Mouse (Mus musculus) MEL (cell line): ENCODE measurements around the gene Cdh16. TPM values are rescaled to one million over a fixed set of nuclear protein-coding genes. Genes with fewer than 3 reads are reported as not detected.

ENCODE experiments used
- DNase-seq: peaks from one replicate; pipeline ENCODE4 v3.0.0; 2011; ENCODE audit warnings: low read depth, low spot score
- H3K27ac ChIP-seq: 2 replicates; pipeline ENCODE4 v1.5.1; 2012; ENCODE audit warnings: low read depth, mild to moderate bottlenecking, control low read depth, low read length, moderate library complexity; ENCODE audit not compliant: control insufficient read depth
- H3K27me3 ChIP-seq, 2 experiments: fragments of 150-350 bp in 1 of 2; sonication (generic) in 1 of 2; 2 replicates each; pipeline ENCODE4 v1.6.1; 2012; ENCODE audit warnings: low read length in 2 of 2, mild to moderate bottlenecking in 2 of 2, improper control_type of control experiment in 1 of 2, moderate library complexity in 1 of 2; ENCODE audit not compliant: insufficient read depth in 2 of 2, control insufficient read depth in 1 of 2
- H3K36me3 ChIP-seq, 2 experiments: 2 replicates each; pipeline ENCODE4 v1.6.1; 2012 to 2014; ENCODE audit warnings: low read length in 2 of 2, improper control_type of control experiment in 1 of 2, inconsistent platforms in 1 of 2, mild to moderate bottlenecking in 1 of 2; ENCODE audit not compliant: insufficient read depth in 2 of 2, control insufficient read depth in 1 of 2
- H3K4me1 ChIP-seq, 2 experiments: fragments of 150-350 bp in 1 of 2; sonication (generic) in 1 of 2; 2 replicates each; pipeline ENCODE4 v1.6.1; 2012; ENCODE audit warnings: low read length in 2 of 2, improper control_type of control experiment in 1 of 2, mild to moderate bottlenecking in 1 of 2; ENCODE audit not compliant: insufficient read depth in 2 of 2, control insufficient read depth in 1 of 2
- H3K4me3 ChIP-seq, 2 experiments: fragments of 150-350 bp in 1 of 2; sonication (generic) in 1 of 2; 2 replicates each; pipeline ENCODE4 v1.5.1; 2012; ENCODE audit warnings: low read depth in 2 of 2, low read length in 2 of 2, mild to moderate bottlenecking in 2 of 2, moderate library complexity in 2 of 2, control low read depth in 1 of 2, improper control_type of control experiment in 1 of 2; ENCODE audit not compliant: control insufficient read depth in 1 of 2, insufficient read depth in 1 of 2
- H3K79me2 ChIP-seq: 2 replicates; pipeline ENCODE4 v1.6.1; 2012; ENCODE audit warnings: mild to moderate bottlenecking, low read length, moderate library complexity; ENCODE audit not compliant: control insufficient read depth, poor library complexity, insufficient read depth
- H3K9ac ChIP-seq: 2 replicates; pipeline ENCODE4 v1.6.1; 2012; ENCODE audit warnings: low read depth, mild to moderate bottlenecking, control low read depth, low read length, moderate library complexity; ENCODE audit not compliant: control insufficient read depth, poor library complexity, severe bottlenecking
- H3K9me3 ChIP-seq: fragments of 150-350 bp; sonication (generic); replicated peaks from 2 replicates; pipeline ENCODE4 v1.6.1; 2012; ENCODE audit warnings: mild to moderate bottlenecking, low read length, improper control_type of control experiment, moderate library complexity; ENCODE audit not compliant: insufficient read depth
- CTCF ChIP-seq, 3 experiments: IDR thresholded peaks in 2 of 3; conservative IDR thresholded peaks in 1 of 3; 2 replicates each; pipeline ENCODE4 v1.5.1; 2011 to 2012; ENCODE audit warnings: low read length in 3 of 3, low read depth in 2 of 3, mild to moderate bottlenecking in 2 of 3, improper control_type of control experiment in 1 of 3, inconsistent platforms in 1 of 3, mixed read lengths in 1 of 3, moderate library complexity in 1 of 3; ENCODE audit not compliant: control insufficient read depth in 1 of 3, insufficient read depth in 1 of 3, poor library complexity in 1 of 3, severe bottlenecking in 1 of 3
- ELF1 ChIP-seq: IDR thresholded peaks from 2 replicates; pipeline ENCODE4 v1.6.1; 2014; ENCODE audit warnings: low read depth, mild to moderate bottlenecking, inconsistent platforms, low read length, improper control_type of control experiment, moderate library complexity
- EP300 ChIP-seq, 2 experiments: IDR thresholded peaks; 2 replicates each; pipeline ENCODE4 v1.6.1; 2011; ENCODE audit warnings: improper control_type of control experiment in 2 of 2, low read length in 2 of 2, low read depth in 1 of 2, mild to moderate bottlenecking in 1 of 2
- GABPA ChIP-seq: IDR thresholded peaks from 2 replicates; pipeline ENCODE4 v1.6.1; 2012; ENCODE audit warnings: low read depth, mild to moderate bottlenecking, inconsistent platforms, low read length, improper control_type of control experiment, moderate library complexity
- GATA1 ChIP-seq: IDR thresholded peaks from 2 replicates; pipeline ENCODE4 v1.6.1; 2011; ENCODE audit warnings: low read depth, low read length, improper control_type of control experiment
- JUND ChIP-seq: IDR thresholded peaks from 2 replicates; pipeline ENCODE4 v1.6.1; 2011; ENCODE audit warnings: low read depth, mild to moderate bottlenecking, improper control_type of control experiment, low read length
- MAZ ChIP-seq: IDR thresholded peaks from 2 replicates; pipeline ENCODE4 v1.6.1; 2012; ENCODE audit warnings: low read depth, mild to moderate bottlenecking, inconsistent platforms, low read length, improper control_type of control experiment
- MEF2A ChIP-seq: IDR thresholded peaks from 2 replicates; pipeline ENCODE4 v1.6.1; 2014; ENCODE audit warnings: low read depth, mild to moderate bottlenecking, inconsistent platforms, low read length, improper control_type of control experiment; ENCODE audit not compliant: poor library complexity, insufficient replicate concordance, severe bottlenecking; ENCODE audit errors: extremely low read depth
- MYC ChIP-seq: IDR thresholded peaks from 2 replicates; pipeline ENCODE4 v1.6.1; 2011; ENCODE audit warnings: low read depth, mild to moderate bottlenecking, low read length, improper control_type of control experiment, moderate library complexity
- SIN3A ChIP-seq: IDR thresholded peaks from 2 replicates; pipeline ENCODE4 v1.6.1; 2012; ENCODE audit warnings: low read length, improper control_type of control experiment, inconsistent platforms
- USF2 ChIP-seq, 2 experiments: IDR thresholded peaks; 2 replicates each; pipeline ENCODE4 v1.6.1; 2011 to 2012; ENCODE audit warnings: improper control_type of control experiment in 2 of 2, low read length in 2 of 2, borderline replicate concordance in 1 of 2, inconsistent platforms in 1 of 2, low read depth in 1 of 2, mild to moderate bottlenecking in 1 of 2; ENCODE audit not compliant: insufficient read depth in 1 of 2
- ZC3H11A ChIP-seq: IDR thresholded peaks from 2 replicates; pipeline ENCODE4 v1.6.1; 2012; ENCODE audit warnings: low read depth, mild to moderate bottlenecking, inconsistent platforms, low read length, improper control_type of control experiment
- ZMIZ1 ChIP-seq: IDR thresholded peaks from 2 replicates; pipeline ENCODE4 v1.6.1; 2012; ENCODE audit warnings: low read depth, mild to moderate bottlenecking, inconsistent platforms, low read length, improper control_type of control experiment, moderate library complexity
- polyA plus RNA-seq, 2 experiments: library from polyadenylated mRNA; stranded (reverse) in 1 of 2; unstranded in 1 of 2; fragments of >175 nt in 1 of 2; fragments of >200 nt in 1 of 2; gene quantifications; 2 replicates each; pipeline versions ENCODE4 v1.2.1 to v1.2.4; 2012; ENCODE audit warnings: low replicate concordance in 2 of 2, low read depth in 1 of 2; ENCODE audit not compliant: insufficient read length in 2 of 2, insufficient read depth in 1 of 2, missing spikeins in 1 of 2
- total RNA-seq: library from RNA; depleted of rRNA; stranded (reverse); fragments of 300-350 nt; gene quantifications from 2 replicates; pipeline ENCODE4 v1.2.3, GENCODE M21; 2012

Cdh16 gene
- total and polyA plus RNA-seq, 3 experiments, result 0.45 TPM; not detected in 2

DNA sequence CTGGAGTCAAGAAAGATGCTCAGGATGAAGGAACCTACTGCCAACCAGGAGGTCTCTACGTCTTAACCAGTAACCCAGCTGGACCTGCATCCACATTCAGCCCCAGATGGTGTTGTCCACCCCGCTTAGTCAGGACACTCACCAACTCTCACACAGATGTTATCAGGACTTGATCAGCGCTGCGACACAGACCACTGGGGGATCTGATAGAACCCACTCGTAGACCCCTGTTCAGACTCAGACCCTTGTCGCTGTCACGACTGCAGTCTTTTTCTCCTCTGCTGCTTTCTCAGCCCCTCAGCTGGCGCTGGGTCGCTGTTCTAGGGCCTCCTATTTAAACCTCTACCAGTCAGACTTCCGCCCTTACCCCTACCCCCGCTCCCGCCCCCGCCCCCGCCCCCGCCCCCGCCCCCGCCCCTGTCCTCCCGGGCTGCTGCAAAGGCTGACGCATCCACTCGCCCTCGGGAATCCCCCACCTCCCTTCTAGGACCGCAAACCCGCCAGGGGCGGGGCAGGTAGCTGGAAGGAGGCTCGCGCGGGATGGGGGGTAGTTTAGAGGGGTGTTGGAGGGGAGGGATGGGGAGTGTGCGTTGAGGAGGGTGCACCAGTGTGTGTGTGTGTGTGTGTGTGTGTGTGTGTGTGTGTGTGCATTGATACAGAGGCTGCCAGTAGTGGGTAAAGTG is 6.9 kb upstream of the Cdh16 start, which contains the start of gene Rrad:
TSS of gene Rrad (minus strand) at position 347 of the 683 bp plus-strand sequence.
- Histone ChIP-seq H3K9me3 (no peaks in the 10 kb centered on the region), H3K27ac (peak within 1 kb of the TSS; percentile 40)
- TF ChIP-seq GABPA, result no peak
- TF ChIP-seq GATA1, result 0 out of 2 replicates have a peak, but pooled peaks have one; percentile 20
- TF ChIP-seq, all 39 proteins: peak for 1
- peaks cover 0 to 8% of the 10 kb centered on the region in 2 experiments; a peak in 2 of 4 replicates for H3K36me3 ChIP-seq
- peak within 1 kb of the TSS; percentile 50 to 91 for H3K4me3 ChIP-seq
- no peaks in the 10 kb centered on the region for H3K27me3 ChIP-seq
- H3K79me2 ChIP-seq, result no peaks in the 10 kb centered on the region
- H3K9ac ChIP-seq, result peak within 1 kb of the TSS; percentile 46
- H3K4me1 ChIP-seq, result peaks cover 6 to 20% of the 10 kb centered on the region in 2 experiments
- peak; percentile 60 for DNase-seq

DNA sequence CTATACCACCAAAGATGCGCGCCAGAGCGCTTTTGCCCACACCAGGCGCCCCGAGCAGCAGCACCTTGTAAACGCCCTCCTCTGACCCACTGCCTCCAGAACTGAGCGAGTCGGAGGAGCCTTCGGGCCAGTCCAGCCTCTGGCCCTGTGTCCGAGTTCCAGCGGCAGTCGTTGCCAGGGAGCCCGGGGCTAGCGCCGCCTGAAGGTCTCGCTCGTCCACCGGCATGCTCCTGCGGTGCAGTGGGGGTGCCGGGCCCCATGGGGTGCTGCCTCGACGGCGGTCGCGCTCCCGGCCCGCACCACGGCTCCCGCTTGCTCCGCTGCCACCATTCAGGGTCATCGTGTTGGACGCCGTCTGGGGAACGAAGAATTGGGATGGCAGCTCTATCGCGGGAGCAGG is 6.4 kb upstream of the Cdh16 start:
- Histone ChIP-seq H3K27ac (peak overlapping the region; percentile 40), H3K79me2 (no peaks in the 10 kb centered on the region), H3K9me3 (no peaks in the 10 kb centered on the region), H3K36me3 (peaks cover 0 to 10% of the 10 kb centered on the region in 2 experiments; a peak in 2 of 4 replicates), H3K9ac (peak overlapping the region; percentile 46)
- TF ChIP-seq MEF2A, result no peak
- 0 out of 2 replicates have a peak, but pooled peaks have one; percentile 2 for TF ChIP-seq SIN3A
- no peak for TF ChIP-seq USF2 (IDR thresholded peaks at IDR 0.05; ENCODE audit: borderline replicate concordance in 1 of 2, insufficient read depth in 1 of 2, low read depth in 1 of 2, low read length in 2 of 2)
- peak in 2 of 3 experiments; percentile 1 to 2; a peak in 1 of 6 replicates for TF ChIP-seq CTCF (IDR thresholded peaks at IDR 0.05 in 2 of 3, conservative IDR thresholded peaks at IDR 0.05 in 1 of 3; ENCODE audit: control insufficient read depth in 1 of 3, insufficient read depth in 1 of 3, low read depth in 2 of 3, low read length in 3 of 3, poor library complexity in 1 of 3, severe bottlenecking in 1 of 3)
- TF ChIP-seq MYC, result no peak
- TF ChIP-seq ZC3H11A, result no peak
- TF ChIP-seq, all 39 proteins: peak for 2
- Histone ChIP-seq H3K4me1 (peaks cover 6 to 20% of the 10 kb centered on the region in 2 experiments), H3K27me3 (no peaks in the 10 kb centered on the region), H3K4me3 (peak overlapping the region; percentile 50 to 91)
- peak; percentile 51 for DNase-seq

DNA sequence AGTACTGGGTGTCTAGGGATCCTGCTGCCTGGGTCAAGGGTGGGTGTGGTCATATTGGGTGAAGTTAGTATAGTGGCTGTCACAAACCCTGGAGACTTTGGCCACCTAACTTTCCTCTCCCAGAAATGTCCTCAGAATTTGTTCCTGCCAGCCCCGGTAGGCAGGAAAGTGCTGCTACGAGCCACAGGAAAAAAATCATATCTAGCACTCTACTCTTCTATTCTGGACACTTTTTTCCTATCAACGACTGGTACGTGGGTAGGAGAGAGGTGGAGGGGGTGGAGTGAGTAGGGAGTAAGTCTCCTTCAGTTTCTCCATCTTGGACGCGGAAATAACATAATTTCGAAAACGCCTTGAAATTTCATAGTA is 5.9 kb upstream of the Cdh16 start:
- H3K36me3 ChIP-seq, result peaks cover 0 to 10% of the 10 kb centered on the region in 2 experiments; a peak in 2 of 4 replicates

More for the DNA sequence above, 5.9 kb upstream of the Cdh16 start:
- peak overlapping the region; percentile 40 for H3K27ac ChIP-seq
- DNase-seq, result peak; percentile 50
- H3K9me3 ChIP-seq, result no peaks in the 10 kb centered on the region
- H3K4me3 ChIP-seq, result peak overlapping the region; percentile 50 to 91
- H3K27me3 ChIP-seq, result no peaks in the 10 kb centered on the region
- H3K4me1 ChIP-seq, result peaks cover 6 to 20% of the 10 kb centered on the region in 2 experiments
- TF ChIP-seq GATA1 (no peak), SIN3A (peak; percentile 67), ELF1 (no peak), EP300 (IDR thresholded peaks at IDR 0.05; ENCODE audit: low read depth in 1 of 2, low read length in 2 of 2) (no peak), JUND (no peak), GABPA (no peak), ZMIZ1 (no peak), MAZ (peak; percentile 62; the same call in 1 of the 2 replicates)
- TF ChIP-seq, all 39 proteins: peak for 2
- H3K9ac ChIP-seq, result peak overlapping the region; percentile 46
- no peaks in the 10 kb centered on the region for H3K79me2 ChIP-seq
